Mouse (Mus musculus) adrenal gland, postnatal 36 days (tissue): ENCODE data around the gene Prr22. TPM values are rescaled to one million over a fixed set of nuclear protein-coding genes. Genes with fewer than 3 reads are reported as not detected.
A peak's percentile ranks its signal among the peaks of the same experiment; 100 is the strongest.

Experiments used
- DNase-seq, 2 experiments: peaks; one replicate each; pipeline ENCODE4 v3.0.0; 2021; ENCODE audit warnings: mixed read lengths in 1 of 2
- long read RNA-seq, 2 experiments: library from polyadenylated mRNA; stranded (forward); transcript quantifications; one replicate each; pipeline ENCODE4 v2.0.0; 2021; ENCODE audit warnings: borderline sequencing depth in 2 of 2
- total RNA-seq, 2 experiments: library from RNA; stranded (reverse); gene quantifications; 2 replicates each; pipeline ENCODE4 v1.2.3; 2021

The Prr22 gene
- total RNA-seq: under 1 TPM; 0.26 to 0.60 TPM
- long read RNA-seq, experiment 1: 0 reads
- long read RNA-seq, experiment 2: 0 reads

DNA sequence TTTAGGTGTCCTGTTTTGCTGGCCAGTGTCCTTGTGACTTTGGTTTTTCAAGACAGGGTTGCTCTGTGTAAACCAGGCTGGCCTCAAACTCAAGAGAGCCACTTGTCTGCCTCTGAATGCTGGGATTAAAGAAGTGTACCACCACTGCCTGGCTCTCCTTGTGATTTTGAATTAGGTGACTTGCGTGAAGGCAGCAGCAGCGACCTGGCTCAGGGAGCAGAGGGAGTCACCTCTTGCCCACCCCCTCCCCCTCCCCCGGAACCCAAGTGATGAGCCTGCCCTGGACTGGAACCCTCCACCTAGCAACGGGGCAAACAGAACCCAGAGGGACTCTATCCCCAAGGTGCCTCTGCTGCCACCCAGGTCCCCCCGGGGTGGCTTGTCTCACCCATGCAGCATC, at the start of gene Prr22:
Gene Prr22 (plus strand): TSS at position 301 of the 400 bp plus-strand sequence.
- no peak for DNase-seq

DNA sequence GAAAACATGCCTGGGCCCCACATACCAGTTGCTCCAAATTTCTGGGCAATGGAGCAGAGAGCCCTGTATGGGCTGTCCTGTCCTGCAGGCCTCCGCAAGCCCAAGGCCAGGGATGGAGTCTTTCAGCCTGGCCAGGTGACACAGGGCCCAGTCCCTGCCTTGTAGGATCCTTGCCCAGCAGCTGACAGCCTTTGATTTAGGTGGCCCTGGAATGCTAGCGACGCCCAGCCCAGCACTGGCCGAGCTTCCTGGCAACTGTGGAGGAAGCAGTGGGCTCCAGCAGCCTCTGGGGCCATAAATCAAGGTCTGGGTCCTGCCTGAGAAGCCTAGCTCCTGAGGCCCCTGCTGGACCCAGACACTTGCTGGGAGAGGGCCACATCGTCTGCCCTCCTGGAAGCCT, 47.6 kb upstream of the Prr22 start:
- peak; percentile 70 to 78 for DNase-seq

DNA sequence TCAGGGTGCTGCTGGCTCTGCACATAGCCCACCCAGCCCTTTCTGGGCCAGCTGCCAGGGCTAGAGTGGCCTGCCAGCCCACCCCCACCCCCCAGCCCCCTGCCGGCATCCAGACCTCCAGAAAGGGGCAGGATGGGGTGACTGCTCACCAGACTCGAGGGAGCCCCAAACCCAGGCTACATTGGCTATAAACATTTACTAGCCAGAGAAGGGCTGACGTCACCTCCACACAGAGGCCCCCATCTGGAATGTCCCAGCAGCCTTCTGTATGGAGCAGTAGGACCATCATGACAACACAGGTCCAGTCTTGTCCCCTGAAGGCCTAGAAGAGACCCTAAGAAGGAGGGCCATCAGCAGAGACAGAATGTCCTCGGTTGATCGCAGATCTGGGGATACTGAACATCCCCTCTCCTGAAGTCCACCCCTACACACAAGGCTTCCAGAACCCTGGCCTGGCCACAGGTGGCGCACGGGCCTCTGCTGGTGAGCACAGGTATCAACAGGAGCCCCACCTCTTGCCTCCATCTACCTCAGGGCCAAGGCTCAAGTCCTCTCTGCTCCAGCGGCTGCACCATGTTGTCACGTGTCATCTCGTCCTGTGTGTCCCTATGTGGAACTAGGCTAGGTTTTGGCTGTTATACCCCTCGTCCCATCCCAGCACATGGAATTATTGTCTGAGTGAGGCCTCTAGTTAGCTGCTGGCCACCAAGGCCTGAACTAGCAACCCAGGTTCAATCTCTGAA, 46.5 kb upstream of the Prr22 start:
- no peak for DNase-seq

DNA sequence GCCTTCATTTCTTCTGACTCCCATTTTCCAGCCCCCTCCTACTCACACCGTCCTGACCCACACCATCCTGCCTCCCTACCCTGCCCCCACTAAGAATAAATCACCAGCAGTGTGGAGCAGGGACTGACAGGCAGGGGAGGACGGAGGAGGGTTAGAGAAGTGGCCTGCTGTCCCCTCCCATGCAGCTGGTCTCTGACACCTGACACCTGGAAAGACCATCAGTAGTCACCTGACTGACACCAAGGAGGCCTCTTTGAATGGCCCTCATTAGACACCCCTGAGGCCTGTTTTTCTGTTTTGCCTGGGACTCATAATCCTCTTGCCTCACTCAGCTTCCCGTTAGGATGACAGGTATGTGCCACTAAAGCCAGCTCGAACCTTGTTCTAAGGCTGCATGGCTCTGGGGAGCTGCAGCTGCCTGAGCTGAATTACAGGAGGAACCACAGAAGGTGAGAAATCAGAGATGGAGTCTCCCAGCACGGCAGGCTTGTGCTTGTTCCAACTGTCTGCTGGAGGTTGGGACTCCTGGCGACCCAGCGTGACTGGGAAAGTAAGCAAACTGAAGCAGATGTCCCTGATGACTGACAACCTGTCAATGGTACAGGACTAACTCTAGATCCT, 42.9 kb upstream of the Prr22 start:
- no peak for DNase-seq

DNA sequence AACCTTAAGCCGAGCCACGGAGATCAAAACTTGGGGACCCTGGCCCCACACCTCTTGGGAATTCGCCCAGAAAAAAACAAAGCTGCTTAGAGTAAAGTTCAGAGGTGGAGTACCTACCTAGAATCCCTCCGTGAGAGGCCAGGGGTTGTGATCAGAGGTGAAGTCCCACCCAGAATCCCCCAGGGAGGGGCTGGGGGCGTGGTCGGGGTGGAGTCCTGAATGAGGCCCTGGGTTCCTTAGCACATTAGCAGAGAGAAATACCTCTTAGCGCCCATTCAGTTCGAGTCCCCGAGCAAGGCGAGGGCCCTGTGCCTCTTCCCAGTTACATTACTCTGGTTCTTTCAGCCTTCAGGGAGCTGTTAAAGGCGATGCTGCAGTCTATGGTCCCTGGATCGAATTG, 42.4 kb upstream of the Prr22 start:
- no peak for DNase-seq

DNA sequence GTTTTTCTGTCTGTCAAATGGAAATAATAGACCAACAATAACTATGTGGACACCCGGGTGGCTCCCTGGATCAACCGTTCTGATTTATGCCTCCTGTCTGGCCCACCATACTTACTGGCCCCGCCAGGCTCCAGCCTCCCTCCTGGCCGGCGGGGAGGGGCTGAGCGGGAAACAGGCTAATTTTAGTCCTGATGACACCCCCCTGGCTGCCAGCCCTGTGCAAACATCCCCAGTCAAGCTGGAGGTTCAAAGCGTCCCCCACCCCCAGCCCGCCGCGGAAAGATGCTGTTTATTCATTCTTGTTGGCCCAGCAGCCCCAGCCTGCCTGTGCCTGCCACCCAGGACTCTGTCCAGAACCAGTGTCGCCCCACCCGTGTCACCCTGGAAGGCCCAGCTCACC, 41.9 kb upstream of the Prr22 start:
- DNase-seq: no peak

DNA sequence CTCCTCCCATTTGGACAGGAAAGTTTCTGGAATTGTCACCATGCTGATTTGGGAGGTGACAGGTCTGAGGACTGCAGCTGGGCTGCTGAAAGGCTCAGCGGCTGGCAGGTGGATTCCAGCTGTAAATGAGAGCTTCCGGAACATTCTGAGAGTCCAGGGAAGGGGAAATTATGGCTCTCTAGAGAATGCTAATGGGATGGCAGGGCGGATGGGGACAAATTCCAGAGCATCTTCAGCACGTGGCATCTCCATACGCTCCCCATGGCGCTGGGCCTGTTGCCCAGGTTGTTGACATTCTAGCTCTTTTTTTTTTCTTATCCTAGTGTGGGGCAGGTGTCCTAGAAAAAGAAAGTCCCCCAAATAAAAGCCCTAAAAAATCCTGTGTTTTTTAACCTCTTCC, 40.9 kb upstream of the Prr22 start:
- no peak for DNase-seq

DNA sequence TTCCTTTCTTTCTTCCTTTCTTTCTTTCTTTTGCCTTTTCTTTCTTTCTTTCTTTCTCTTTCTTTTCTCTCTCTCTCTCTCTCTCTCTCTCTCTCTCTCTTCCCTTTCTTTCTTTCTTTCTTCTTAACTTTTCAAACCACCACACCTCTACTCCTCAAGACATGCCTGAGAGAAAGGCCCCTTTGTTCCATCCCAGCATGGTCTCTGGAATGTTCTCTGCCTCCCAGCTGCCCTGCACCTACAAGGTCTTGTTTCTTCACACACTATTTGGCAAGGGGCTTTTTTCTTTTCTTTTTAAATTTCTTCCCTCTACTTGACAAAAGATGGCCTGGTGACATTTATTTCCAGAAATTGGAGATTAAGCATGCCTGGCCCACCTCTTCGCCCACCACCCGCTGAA, 40.4 kb upstream of the Prr22 start:
- DNase-seq: no peak

DNA sequence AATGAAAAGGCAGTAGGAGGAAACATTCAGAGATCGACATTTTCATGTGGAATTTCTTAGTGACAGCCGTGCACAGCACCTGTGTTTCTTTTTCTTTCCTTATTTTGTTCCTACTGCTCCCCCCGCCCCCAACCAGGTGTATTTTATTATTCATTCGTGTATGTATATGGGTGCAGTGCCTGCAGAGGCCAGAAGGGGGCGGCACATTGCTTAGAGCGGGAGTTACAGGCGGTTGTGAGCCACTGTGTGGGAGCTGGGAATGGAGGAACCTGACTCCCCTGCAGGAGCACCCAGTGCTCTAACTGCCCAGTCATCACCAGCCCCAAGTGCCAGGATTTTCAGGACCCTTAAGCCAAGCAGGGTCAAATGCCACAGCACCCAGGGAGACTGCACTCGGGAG, 33.5 kb upstream of the Prr22 start:
- no peak for DNase-seq

DNA sequence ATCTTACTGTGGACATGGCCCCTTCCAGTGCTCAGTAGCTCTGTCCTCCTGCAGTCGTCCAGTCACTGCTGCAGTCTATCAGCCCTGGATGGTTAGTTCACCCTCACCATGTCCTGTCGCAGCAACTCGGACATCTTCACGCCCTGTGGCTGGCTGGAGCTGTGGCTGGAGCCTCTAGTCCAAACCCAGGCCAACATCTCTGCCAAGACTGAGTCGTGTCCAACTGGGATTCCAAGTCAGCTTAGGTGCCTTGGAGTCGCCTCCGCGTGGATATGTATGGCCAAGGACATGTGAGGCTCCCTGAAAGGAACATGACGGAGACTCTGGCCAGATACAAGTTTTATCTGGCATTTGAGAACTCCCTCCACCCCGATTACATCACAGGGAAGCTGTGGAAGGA, 31.8 kb upstream of the Prr22 start:
- no peak for DNase-seq

DNA sequence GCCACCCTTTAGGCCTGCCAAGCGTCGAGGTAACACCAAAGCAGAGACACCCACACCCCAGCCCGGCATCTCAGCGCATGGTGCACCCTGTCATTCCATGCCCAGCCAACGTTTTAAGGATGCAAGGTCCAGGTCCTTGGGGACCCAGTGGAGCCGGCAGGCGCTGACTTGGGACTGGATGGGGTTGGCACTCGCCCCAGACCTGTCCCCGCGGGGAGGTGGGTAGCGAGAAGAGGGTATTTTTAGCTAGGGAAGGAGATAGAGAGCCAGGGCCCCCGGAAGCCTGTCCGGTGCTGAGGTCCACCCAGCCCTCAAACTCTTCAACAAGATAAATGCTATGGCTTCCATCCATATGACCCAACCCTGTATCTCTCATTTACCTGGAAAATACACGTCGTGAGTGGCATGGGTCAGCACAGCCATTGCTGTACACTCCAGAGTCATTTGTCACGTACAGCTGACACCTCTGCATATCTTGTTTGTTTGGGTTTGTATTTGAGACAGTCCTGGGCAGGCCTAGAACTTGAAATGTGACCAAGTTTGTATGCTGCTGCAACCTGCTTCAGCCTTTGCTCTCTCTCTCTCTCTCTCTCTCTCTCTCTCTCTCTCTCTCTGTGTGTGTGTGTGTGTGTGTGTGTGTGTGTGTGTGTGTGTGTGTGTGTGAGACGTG, 29.8 kb upstream of the Prr22 start:
- no peak for DNase-seq

DNA sequence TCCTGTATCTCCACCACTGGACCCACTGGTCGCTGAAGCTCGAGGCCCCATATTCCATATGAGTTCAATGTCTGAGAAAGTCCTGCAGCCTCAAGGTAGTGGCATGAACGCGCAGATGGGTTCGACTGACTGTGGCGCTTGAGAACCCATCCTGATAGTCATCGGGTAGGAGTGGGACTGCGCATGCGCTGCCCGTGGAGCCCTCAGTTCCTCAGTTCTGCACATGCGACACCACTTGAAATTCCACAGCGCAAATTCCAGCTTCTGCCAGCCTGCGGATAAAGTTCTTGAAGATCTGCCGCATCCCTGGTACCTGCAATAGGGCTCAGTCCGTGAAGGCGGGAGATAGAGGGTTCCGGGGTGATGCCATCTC, 29.3 kb upstream of the Prr22 start:
- DNase-seq: no peak

DNA sequence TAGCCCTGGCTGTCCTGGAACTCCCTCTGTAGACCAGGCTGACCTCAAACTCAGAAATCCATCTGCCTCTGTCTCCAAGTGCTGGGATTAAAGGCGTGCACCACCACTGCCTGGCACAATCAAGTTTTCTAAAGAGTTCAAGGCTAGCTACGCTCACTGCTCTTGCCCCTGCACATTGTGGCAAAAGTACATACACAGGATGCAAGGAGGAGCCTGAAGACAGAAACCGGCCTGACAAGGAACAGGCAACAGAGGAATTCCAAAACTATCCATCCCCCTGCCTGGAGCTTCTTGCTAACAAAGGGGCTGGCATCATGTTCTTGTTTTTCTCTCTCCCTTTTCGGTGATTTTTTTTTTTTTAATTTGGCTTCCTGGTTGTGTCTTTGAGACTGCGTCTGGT, 25.9 kb upstream of the Prr22 start:
- no peak for DNase-seq

DNA sequence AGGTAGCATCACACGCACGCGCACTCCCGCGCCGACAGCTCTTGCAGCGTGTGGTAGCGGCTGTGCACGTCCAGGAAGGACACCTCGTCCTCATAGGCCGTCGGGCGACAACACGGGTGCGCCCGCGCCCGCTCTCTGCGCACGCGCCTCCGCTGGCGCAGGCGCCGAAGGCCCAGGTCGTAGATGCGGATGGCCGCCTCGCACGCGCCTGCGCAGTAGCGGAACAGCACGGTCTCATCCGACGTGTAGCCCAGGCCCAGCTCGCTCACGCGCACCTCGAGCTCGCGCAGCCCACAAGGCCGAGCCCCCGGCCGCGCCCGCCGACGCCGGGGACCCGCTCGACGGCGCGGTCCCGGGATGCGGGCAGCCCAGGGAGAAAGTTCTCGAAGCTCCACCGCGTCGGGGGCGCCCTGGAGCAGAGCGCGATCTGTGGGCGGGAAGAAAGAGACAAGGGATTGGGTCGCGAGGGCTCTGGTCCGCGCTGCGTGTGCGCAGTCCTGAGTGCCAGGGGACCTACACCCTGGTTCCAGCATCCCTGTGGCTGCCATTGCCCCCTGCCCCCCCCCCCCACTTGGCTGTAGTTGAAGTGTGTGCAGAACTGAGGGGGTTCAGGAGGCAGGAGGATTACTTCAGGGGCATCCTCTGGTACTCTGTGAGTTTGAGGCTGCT, 18.5 kb upstream of the Prr22 start:
- DNase-seq: peak; percentile 49 to 61

DNA sequence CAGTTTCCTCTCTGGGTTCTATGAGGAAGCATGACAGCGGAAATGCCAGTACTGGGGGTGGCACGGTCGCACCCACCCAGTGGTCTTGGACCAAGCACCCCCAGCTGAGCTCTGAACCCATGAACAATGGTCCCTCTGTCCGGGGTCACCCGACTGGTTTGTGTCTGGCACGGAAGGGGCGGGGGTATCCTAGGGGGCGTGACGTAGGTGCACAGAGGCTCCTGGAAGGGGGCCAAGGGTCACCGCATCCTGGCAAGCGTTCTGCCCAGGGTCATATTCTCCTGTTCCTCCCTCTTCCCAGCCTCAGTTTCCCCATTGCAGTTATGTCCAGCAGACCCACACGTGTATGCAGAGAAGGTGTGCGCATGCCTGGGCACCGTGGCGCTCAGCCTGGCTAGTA, 16.6 kb upstream of the Prr22 start:
- no peak for DNase-seq

DNA sequence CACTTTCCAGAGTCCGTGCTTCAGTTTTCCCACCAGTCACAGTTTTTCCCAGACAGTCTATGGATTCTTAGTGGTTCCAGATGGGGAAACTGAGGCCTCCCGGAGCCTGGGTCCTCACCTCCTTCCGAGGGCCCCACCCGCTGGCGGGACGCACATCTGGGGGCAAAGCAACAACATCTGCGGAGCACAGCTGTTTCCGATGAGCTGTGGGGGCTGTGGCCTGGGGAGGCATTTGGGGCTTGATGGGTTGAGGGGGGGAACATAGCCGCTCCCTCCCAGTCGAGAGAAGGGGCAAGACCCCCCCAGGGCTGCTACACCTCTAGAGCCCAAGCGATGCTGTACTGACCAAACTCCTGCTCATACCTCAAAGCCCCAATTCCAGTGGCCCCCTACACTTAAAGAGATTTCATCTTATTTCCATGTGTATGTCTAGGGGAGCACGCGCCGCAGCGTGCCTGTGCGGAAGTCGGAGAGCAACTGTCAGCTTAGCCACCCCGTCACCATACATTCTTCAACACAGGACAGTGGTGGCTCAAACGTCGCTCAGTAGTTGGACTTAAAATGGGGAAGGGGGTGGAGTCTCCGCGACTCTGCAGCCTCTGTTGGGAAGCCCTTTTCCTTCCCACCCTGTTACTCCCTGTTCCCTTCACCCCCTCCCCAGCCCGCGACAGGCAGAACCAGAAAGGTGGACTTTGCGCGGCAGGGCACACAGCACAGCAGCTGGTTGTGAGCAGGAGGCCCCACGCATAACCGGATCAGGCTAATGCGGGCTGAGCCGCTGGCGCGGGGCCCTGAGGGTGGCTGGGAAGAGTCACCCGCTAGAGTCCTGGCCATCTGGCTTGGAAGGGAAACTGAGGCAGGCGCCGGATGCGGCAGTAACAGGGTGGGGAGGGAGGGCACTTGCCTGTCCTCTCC, 15.5 kb upstream of the Prr22 start:
- no peak for DNase-seq

DNA sequence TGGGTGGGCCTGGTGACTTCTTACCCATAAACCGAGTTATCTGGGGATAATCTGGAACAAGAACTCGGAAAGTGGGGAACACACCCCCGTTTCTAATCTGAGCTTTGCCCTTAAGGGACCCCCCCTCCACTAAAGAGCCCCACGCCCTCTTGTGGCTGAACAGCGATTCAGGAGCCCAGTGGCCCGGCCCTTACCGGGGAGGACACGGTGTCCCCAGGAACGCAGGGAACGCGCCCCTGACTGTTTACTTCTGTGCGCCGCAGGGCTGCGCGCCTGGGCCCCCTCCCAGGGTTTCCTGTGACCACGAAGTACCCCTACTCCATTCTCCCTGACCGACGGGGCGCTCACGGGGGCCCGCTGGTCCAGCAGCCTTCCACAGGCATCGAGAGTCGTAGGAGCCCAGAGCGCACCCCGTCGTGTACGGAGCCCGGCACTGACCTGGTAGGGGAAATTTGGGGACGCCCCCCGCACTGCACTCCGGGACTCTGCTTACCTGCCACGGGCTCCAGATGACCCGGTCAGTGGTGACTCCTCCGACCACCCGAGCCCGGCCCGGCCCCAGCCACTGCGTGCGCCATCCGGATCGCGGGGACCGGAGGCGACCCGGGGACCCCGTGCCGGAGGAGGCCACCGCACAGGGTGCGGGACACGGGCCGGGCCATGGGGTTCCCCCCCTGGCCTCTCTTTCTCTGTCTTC, 13.2 kb upstream of the Prr22 start:
- peak; percentile 54 to 67 for DNase-seq

DNA sequence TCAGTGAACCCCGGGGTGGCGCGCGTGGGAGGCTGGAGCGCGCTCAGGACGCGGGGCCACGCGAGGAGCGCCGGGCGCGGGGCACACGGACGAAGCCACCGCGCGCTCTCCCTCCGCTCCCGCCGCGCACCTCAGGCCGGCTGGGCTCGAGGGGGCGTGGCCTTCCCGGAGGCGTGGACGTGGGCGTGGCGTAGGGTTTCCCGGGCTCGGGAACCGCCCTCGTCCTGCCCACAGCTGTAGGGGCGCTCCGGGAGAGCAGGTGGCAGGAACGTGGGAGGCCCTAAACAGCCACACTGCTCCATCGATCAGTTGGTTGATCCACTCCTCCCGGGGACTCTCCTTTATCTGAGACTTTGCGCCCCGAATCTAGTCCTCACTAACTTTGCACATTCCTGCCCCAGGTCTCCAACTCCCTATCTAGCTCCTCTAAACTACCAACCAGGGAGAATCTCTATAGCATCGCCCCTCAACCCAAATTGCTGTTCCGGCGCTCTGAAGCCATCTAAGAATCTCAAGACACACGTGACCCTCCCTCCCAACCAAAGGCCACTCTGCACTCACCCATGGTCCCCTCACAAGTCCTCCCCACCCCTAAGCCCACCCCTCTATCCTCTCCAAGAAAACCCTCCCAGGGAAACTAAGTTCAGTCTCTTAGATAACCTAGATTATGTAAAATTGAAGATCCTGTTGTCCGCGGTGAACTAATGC, 12.5 kb upstream of the Prr22 start, which contains the start of gene Nrtn:
Gene Nrtn (minus strand): TSS at position 115 of the 708 bp plus-strand sequence.
- peak; percentile 96 for DNase-seq

DNA sequence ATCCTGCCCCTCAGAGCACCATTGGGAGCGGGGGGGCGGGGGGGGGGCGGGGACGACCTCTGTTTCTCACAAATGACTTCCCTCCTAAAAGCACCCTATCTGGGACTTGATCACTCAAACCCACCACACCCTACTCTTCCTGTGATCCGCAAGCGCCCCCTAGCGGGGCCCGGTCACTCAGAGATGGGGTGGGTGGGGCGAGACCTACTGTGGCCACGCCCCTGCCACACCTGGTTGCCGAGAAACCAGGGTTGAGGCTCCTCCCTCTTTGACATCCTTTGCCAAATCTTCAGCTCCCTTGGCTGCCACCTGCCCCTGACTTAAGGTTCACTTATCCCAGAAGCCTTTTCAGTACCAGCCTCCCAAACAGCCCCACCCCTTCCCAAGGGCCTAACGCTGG, 11.9 kb upstream of the Prr22 start:
- DNase-seq: peak; percentile 73 to 82

DNA sequence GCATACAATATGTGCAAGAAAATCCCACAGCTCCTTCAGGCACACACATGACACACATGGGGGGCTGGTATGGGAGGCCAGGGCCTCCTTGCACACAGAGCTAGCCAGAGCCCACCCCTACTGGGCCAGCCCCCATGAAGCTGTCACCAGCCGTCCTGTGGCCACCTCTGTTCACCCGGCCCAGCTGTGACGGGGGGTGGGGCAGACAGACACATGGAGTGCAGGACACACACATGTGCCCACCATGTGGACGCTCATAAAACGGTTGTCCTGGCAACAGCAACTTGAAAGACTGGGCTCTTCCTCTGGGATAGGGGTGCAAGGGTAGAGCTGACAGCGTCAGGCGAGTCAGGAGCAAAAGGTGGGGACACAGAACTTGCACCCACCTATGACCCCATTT, 10.8 kb upstream of the Prr22 start:
- peak in 1 of 2 experiments; percentile 7 for DNase-seq
